In the genomic region with DNA sequence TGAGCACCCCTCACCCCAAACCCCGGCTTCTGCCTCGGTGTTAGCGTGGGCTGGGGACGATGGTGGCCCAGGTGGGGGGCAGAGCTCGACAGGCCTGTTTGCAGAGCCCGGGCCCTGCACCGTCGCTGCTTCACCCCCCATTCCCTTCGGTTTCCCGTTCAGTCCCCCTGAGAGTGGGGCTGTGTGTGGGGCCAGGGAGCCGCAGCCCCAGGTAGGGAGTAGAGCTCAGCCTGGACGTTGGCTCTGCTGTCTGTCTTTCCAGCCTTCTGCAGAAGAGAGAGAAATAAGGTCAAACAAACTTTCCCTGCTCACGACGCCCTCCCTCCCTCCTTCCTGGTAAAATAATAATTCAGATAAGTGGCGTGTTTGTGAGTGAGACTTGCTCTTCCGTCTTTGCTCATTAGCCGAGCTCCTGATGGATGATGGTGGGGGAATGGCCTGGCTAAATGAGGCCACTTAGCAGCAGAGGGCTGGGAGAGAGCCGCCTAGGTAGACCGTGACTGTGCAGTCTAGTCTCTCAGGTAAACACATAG, we compare ENCODE assay signal across 8 mouse cellular contexts. TPM values are rescaled to one million over a fixed set of nuclear protein-coding genes. Genes with fewer than 3 reads are reported as not detected.
A peak's percentile ranks its signal among the peaks of the same experiment; 100 is the strongest.
DNase-seq lines count a peak whose midpoint lies in the region; ATAC-seq and TF ChIP-seq lines count a peak whose summit lies in the region.

No protein-coding gene starts in this region.

- peak; percentile 63 for DNase-seq in MN1 (ENCODE audit: low spot score)
- peak; percentile 61 for DNase-seq in brain, embryonic 14.5 days (ENCODE audit: low read depth)
- DNase-seq in heart, postnatal 4 days: peak; percentile 41
- peak; percentile 74 for DNase-seq in limb, embryonic 10.5 days (ENCODE audit: low spot score)
- DNase-seq in spleen, adult 18-20 months: peak; percentile 32 to 51

- peak overlapping the region; percentile 93 for H3K4me3 ChIP-seq in limb, embryonic 10.5 days

- H3K27ac ChIP-seq in limb, embryonic 10.5 days: peak overlapping the region; percentile 99

- no peak for TF ChIP-seq CTCF in brain, embryonic 14.5 days (IDR thresholded peaks at IDR 0.05; ENCODE audit: borderline replicate concordance, extremely low read depth, insufficient read depth, insufficient read length)

- WGBS in limb, embryonic 10.5 days: under 1% methylated on average over 19 of the region's 19 CpGs

- peaks cover 24% of the 10 kb centered on the region for H3K36me3 ChIP-seq in limb, embryonic 10.5 days

- peaks cover 22% of the 10 kb centered on the region for H3K4me1 ChIP-seq in limb, embryonic 10.5 days

- no peak for TF ChIP-seq POLR2A in brain, embryonic 14.5 days (IDR thresholded peaks at IDR 0.05; ENCODE audit: borderline replicate concordance, extremely low read depth, insufficient read depth, insufficient read length, poor library complexity, severe bottlenecking)

- peak; percentile 72 for ATAC-seq in erythroid progenitor cell, adult 5-6 weeks (replicated peaks; ENCODE audit: low FRiP score, poor library complexity, severe bottlenecking)
- peak; percentile 41 for ATAC-seq in megakaryocyte-erythroid progenitor cell, adult 5-6 weeks (replicated peaks; ENCODE audit: low FRiP score, low TSS enrichment, poor library complexity, severe bottlenecking)
- ATAC-seq in activated CD4-positive, CD25-positive, alpha-beta regulatory T cell, adult 4 months: no peak

- H3K27me3 ChIP-seq in limb, embryonic 10.5 days (ENCODE audit: low read depth, poor library complexity, severe bottlenecking): no peaks in the 10 kb centered on the region

- H3K9me3 ChIP-seq in limb, embryonic 10.5 days (replicated peaks): no peaks in the 10 kb centered on the region

RNA-seq across cellular contexts. Expression of a gene that starts 0.7 kb away (rescaled TPM):
- polyA plus RNA-seq in brain, embryonic 14.5 days (2012; rRNA removed): 32.8 and 38.0 TPM in 2 replicates
- total RNA-seq in erythroid progenitor cell, adult 5-6 weeks (2015; ENCODE audit: low replicate concordance): 61.6 and 69.6 TPM in 2 replicates
- 57.6 and 59.2 TPM in 2 replicates for total RNA-seq in erythroid progenitor cell, adult 5-6 weeks (2017; ENCODE audit: low replicate concordance)
- 10 to 100 TPM; 35.3 to 35.6 TPM for total RNA-seq in heart, postnatal 4 days (2021)
- 46.2 and 49.0 TPM in 2 replicates for polyA plus RNA-seq in limb, embryonic 10.5 days (2016; fragmentation: Nextera tagmentation; extraction: Ambion mirVana)
- total RNA-seq in megakaryocyte-erythroid progenitor cell, adult 5-6 weeks (2014; fragmentation: Nextera tagmentation): 76.4 and 86.3 TPM in 2 replicates
- total RNA-seq in megakaryocyte-erythroid progenitor cell, adult 5-6 weeks (2017): 68.2 and 77.5 TPM in 2 replicates
- polyA plus RNA-seq in activated CD4-positive, CD25-positive, alpha-beta regulatory T cell, adult 4 months (2017; shearing (Covaris generic)): 10 to 100 TPM; 73.0 to 86.2 TPM
